Mouse (Mus musculus): ENCODE data around the gene Jak2. TPM values are rescaled to one million over a fixed set of nuclear protein-coding genes. Genes with fewer than 3 reads are reported as not detected.
A peak's percentile ranks its signal among the peaks of the same experiment; 100 is the strongest.

Jak2 gene
- total and polyA plus RNA-seq, 3 experiments: 26.4 to 78.6 (median 30.2) TPM

DNA sequence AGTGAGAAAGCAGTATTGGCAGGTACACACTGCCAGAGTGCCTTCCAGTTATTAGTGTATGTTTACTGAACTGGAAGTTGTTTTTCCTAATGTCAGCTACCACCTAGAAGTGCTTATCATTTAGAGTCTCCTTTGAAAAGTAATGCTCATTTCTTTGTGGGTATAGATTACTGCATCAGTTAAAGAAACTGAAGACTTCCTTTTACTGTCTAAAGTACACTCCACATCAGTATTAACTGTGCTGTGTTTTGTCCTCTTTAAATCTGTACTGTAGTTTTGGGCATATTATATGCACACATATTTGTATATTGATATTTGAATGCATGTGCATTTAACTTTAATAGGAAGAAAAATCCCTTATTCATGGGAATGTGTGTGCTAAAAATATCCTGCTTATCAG is 44.5 kb downstream of the Jak2 start:
- Histone ChIP-seq H3K4me1 (ENCODE audit: control insufficient read depth in 1 of 2, insufficient read depth in 2 of 2, low read length in 2 of 2) (peaks cover 6 to 14% of the 10 kb centered on the region in 2 experiments), H3K27me3 (ENCODE audit: control insufficient read depth in 1 of 2, insufficient read depth in 2 of 2, low read length in 2 of 2) (no peaks in the 10 kb centered on the region), H3K4me3 (ENCODE audit: control insufficient read depth in 1 of 2, insufficient read depth in 1 of 2, low read depth in 2 of 2, low read length in 2 of 2) (no peak overlapping the region), H3K27ac (ENCODE audit: control insufficient read depth, low read depth, low read length) (no peak overlapping the region), H3K36me3 (ENCODE audit: control insufficient read depth in 1 of 2, insufficient read depth in 2 of 2, low read length in 2 of 2) (peaks cover 14 to 22% of the 10 kb centered on the region in 2 experiments), H3K9me3 (replicated peaks; ENCODE audit: insufficient read depth, low read length) (no peaks in the 10 kb centered on the region), H3K9ac (ENCODE audit: control insufficient read depth, low read depth, low read length, poor library complexity, severe bottlenecking) (no peak overlapping the region), H3K79me2 (ENCODE audit: control insufficient read depth, insufficient read depth, low read length, poor library complexity) (no peaks in the 10 kb centered on the region)
- DNase-seq (ENCODE audit: low read depth, low spot score): peak; percentile 47
- TF ChIP-seq JUND (IDR thresholded peaks at IDR 0.05; ENCODE audit: low read depth, low read length) (no peak), ZMIZ1 (IDR thresholded peaks at IDR 0.05; ENCODE audit: low read depth, low read length) (no peak), ZC3H11A (IDR thresholded peaks at IDR 0.05; ENCODE audit: low read depth, low read length) (no peak), POLR2AphosphoS5 (IDR thresholded peaks at IDR 0.05; ENCODE audit: borderline replicate concordance, low read depth, low read length) (no peak), E2F4 (IDR thresholded peaks at IDR 0.05; ENCODE audit: borderline replicate concordance, low read depth, low read length) (no peak), UBTF (IDR thresholded peaks at IDR 0.05; ENCODE audit: borderline replicate concordance, insufficient read depth, low read depth, low read length) (no peak), MAX (IDR thresholded peaks at IDR 0.05; ENCODE audit: low read length) (no peak), USF1 (IDR thresholded peaks at IDR 0.05; ENCODE audit: low read depth, low read length) (no peak), SMC3 (IDR thresholded peaks at IDR 0.05; ENCODE audit: low read depth, low read length) (peak; percentile 28), CTCF (IDR thresholded peaks at IDR 0.05 in 2 of 3, conservative IDR thresholded peaks at IDR 0.05 in 1 of 3; ENCODE audit: control insufficient read depth in 1 of 3, insufficient read depth in 1 of 3, low read depth in 2 of 3, low read length in 3 of 3, poor library complexity in 1 of 3, severe bottlenecking in 1 of 3) (no peak), RAD21 (IDR thresholded peaks at IDR 0.05; ENCODE audit: low read depth, low read length) (no peak), HCFC1 (IDR thresholded peaks at IDR 0.05; ENCODE audit: low read depth, low read length) (no peak), MXI1 (IDR thresholded peaks at IDR 0.05; ENCODE audit: low read depth, low read length) (no peak), TCF12 (IDR thresholded peaks at IDR 0.05; ENCODE audit: low read depth, low read length) (no peak), RCOR1 (IDR thresholded peaks at IDR 0.05; ENCODE audit: low read depth, low read length) (peak; percentile 69), CHD1 (IDR thresholded peaks at IDR 0.05; ENCODE audit: low read depth, low read length) (no peak), EP300 (IDR thresholded peaks at IDR 0.05; ENCODE audit: low read depth in 1 of 2, low read length in 2 of 2) (peak; percentile 54 to 71), KAT2A (conservative IDR thresholded peaks at IDR 0.05; ENCODE audit: low read depth, low read length) (no peak), MYB (IDR thresholded peaks at IDR 0.05; ENCODE audit: low read depth, low read length) (no peak), ZKSCAN1 (IDR thresholded peaks at IDR 0.05; ENCODE audit: low read depth, low read length) (no peak), POLR2AphosphoS2 (IDR thresholded peaks at IDR 0.05; ENCODE audit: low read length) (no peak), ZNF384 (IDR thresholded peaks at IDR 0.05; ENCODE audit: low read depth, low read length) (no peak), MAZ (IDR thresholded peaks at IDR 0.05; ENCODE audit: low read depth, low read length) (no peak), GABPA (IDR thresholded peaks at IDR 0.05; ENCODE audit: low read depth, low read length) (no peak), MEF2A (IDR thresholded peaks at IDR 0.05; ENCODE audit: extremely low read depth, insufficient replicate concordance, low read depth, low read length, poor library complexity, severe bottlenecking) (no peak), TBP (IDR thresholded peaks at IDR 0.05; ENCODE audit: low read depth, low read length) (no peak), SIN3A (IDR thresholded peaks at IDR 0.05; ENCODE audit: low read length) (peak; percentile 60; the same call in 1 of the 2 replicates), MYC (IDR thresholded peaks at IDR 0.05; ENCODE audit: low read depth, low read length) (peak; percentile 64; the same call in 1 of the 2 replicates), NELFE (IDR thresholded peaks at IDR 0.05; ENCODE audit: low read depth, low read length) (no peak), ELF1 (IDR thresholded peaks at IDR 0.05; ENCODE audit: low read depth, low read length) (no peak), ETS1 (IDR thresholded peaks at IDR 0.05; ENCODE audit: low read depth, low read length) (no peak), GATA1 (IDR thresholded peaks at IDR 0.05; ENCODE audit: low read depth, low read length) (peak; percentile 63), POLR2A (IDR thresholded peaks at IDR 0.05; ENCODE audit: control insufficient read depth in 1 of 2, insufficient read depth in 1 of 2, low read depth in 1 of 2, low read length in 2 of 2, poor library complexity in 1 of 2) (no peak), TAL1 (IDR thresholded peaks at IDR 0.05; ENCODE audit: low read length) (no peak), BHLHE40 (IDR thresholded peaks at IDR 0.05; ENCODE audit: borderline replicate concordance, low read depth, low read length) (no peak), CHD2 (IDR thresholded peaks at IDR 0.05; ENCODE audit: low read length) (no peak), USF2 (IDR thresholded peaks at IDR 0.05; ENCODE audit: borderline replicate concordance in 1 of 2, insufficient read depth in 1 of 2, low read depth in 1 of 2, low read length in 2 of 2) (no peak), NRF1 (IDR thresholded peaks at IDR 0.05; ENCODE audit: insufficient read depth, low read depth, low read length, poor library complexity, severe bottlenecking) (no peak)

Data from MEL (cell line).